Mouse (Mus musculus): ENCODE data around the gene Emc6. TPM values are rescaled to one million over a fixed set of nuclear protein-coding genes. Genes with fewer than 3 reads are reported as not detected.

Gene Emc6
- polyA plus RNA-seq, 1 experiment from 2014 or later = 119 TPM

- peaks cover 13% of the 10 kb centered on the region for H3K4me1 ChIP-seq
- peak overlapping the region; percentile 62 for H3K4me3 ChIP-seq
- no peak overlapping the region for H3K27ac ChIP-seq (replicated peaks)
- H3K4me2 ChIP-seq (replicated peaks) = peak overlapping the region; percentile 90
- peaks cover 7% of the 10 kb centered on the region; the same call in 1 of the 2 replicates for H3K27me3 ChIP-seq
- WGBS = 7% methylated on average over 12 of the region's 12 CpGs
- no peaks in the 10 kb centered on the region for H3K9me3 ChIP-seq
- H3K36me3 ChIP-seq = peaks cover 4% of the 10 kb centered on the region
- no peak for ATAC-seq (ENCODE audit: low FRiP score, low read depth)
- peak overlapping the region; percentile 72; the same call in 1 of the 2 replicates for H3K9ac ChIP-seq (replicated peaks)
Measured at GRCm38 (mm10) chr11:73199879-73200278, 23.0 kb upstream of the Emc6 start.

GRCm38 (mm10) chr11:73199230-73199712 is 22.4 kb upstream of the Emc6 start, which contains the start of gene Shpk:
TSS of gene Shpk (plus strand) at chr11:73199460.
- peaks cover 7% of the 10 kb centered on the region; the same call in 1 of the 2 replicates for H3K27me3 ChIP-seq
- peak within 1 kb of the TSS; percentile 72 for H3K9ac ChIP-seq (replicated peaks)
- no peak within 1 kb of the TSS for H3K27ac ChIP-seq (replicated peaks)
- H3K36me3 ChIP-seq = peaks cover 4% of the 10 kb centered on the region
- WGBS = under 1% methylated on average over 28 of the region's 32 CpGs
- H3K9me3 ChIP-seq = no peaks in the 10 kb centered on the region
- H3K4me3 ChIP-seq = peak within 1 kb of the TSS; percentile 62
- H3K4me1 ChIP-seq = peaks cover 13% of the 10 kb centered on the region
- peak; percentile 98 for ATAC-seq (ENCODE audit: low FRiP score, low read depth)
- H3K4me2 ChIP-seq (replicated peaks) = peak within 1 kb of the TSS; percentile 90

GRCm38 (mm10) chr11:73198603-73199229 is 21.9 kb upstream of the Emc6 start, which contains the start of gene Ctns:
TSS of gene Ctns (minus strand) at chr11:73199042.
- H3K4me3 ChIP-seq = peak within 1 kb of the TSS; percentile 62
- H3K4me2 ChIP-seq (replicated peaks) = peak within 1 kb of the TSS; percentile 90
- H3K27ac ChIP-seq (replicated peaks) = no peak within 1 kb of the TSS
- no peaks in the 10 kb centered on the region for H3K9me3 ChIP-seq
- H3K4me1 ChIP-seq = peaks cover 13% of the 10 kb centered on the region
- peaks cover 7% of the 10 kb centered on the region; the same call in 1 of the 2 replicates for H3K27me3 ChIP-seq
- 2% methylated on average over 22 of the region's 22 CpGs for whole genome bisulfite sequencing
- peak; percentile 95 for ATAC-seq (ENCODE audit: low FRiP score, low read depth)
- peak within 1 kb of the TSS; percentile 72 for H3K9ac ChIP-seq (replicated peaks)
- H3K36me3 ChIP-seq = peaks cover 4% of the 10 kb centered on the region

- H3K4me2 ChIP-seq (replicated peaks) = peak overlapping the region; percentile 90
- peaks cover 7% of the 10 kb centered on the region; the same call in 1 of the 2 replicates for H3K27me3 ChIP-seq
- no peaks in the 10 kb centered on the region for H3K9me3 ChIP-seq
- ATAC-seq (ENCODE audit: low FRiP score, low read depth) = no peak
- peaks cover 4% of the 10 kb centered on the region for H3K36me3 ChIP-seq
- no peak overlapping the region for H3K27ac ChIP-seq (replicated peaks)
- H3K9ac ChIP-seq (replicated peaks) = peak overlapping the region; percentile 72
- peak overlapping the region; percentile 62 for H3K4me3 ChIP-seq
- peaks cover 13% of the 10 kb centered on the region for H3K4me1 ChIP-seq
- 0% methylated on average over 1 of the region's 1 CpGs for WGBS
Measured at GRCm38 (mm10) chr11:73198190-73198589, 21.4 kb upstream of the Emc6 start.

- 78% methylated on average over 2 of the region's 2 CpGs for WGBS
- Histone ChIP-seq H3K9ac (replicated peaks) (no peak overlapping the region), H3K4me2 (replicated peaks) (no peak overlapping the region), H3K27me3 (no peaks in the 10 kb centered on the region), H3K27ac (replicated peaks) (no peak overlapping the region), H3K36me3 (peaks cover 23% of the 10 kb centered on the region), H3K4me1 (peaks cover 9% of the 10 kb centered on the region; the same call in 1 of the 2 replicates), H3K9me3 (no peaks in the 10 kb centered on the region), H3K4me3 (no peak overlapping the region)
- no peak for ATAC-seq (ENCODE audit: low FRiP score, low read depth)
Measured at GRCm38 (mm10) chr11:73194444-73194843, 17.6 kb upstream of the Emc6 start.

- ATAC-seq (ENCODE audit: low FRiP score, low read depth) = no peak
- Histone ChIP-seq H3K27me3 (no peaks in the 10 kb centered on the region), H3K9me3 (no peaks in the 10 kb centered on the region), H3K27ac (replicated peaks) (no peak overlapping the region), H3K9ac (replicated peaks) (no peak overlapping the region), H3K4me2 (replicated peaks) (no peak overlapping the region), H3K4me3 (no peak overlapping the region), H3K36me3 (peaks cover 35% of the 10 kb centered on the region), H3K4me1 (peaks cover 3% of the 10 kb centered on the region; the same call in 1 of the 2 replicates)
- 80% methylated on average over 6 of the region's 6 CpGs for WGBS
Measured at GRCm38 (mm10) chr11:73193047-73193446, 16.2 kb upstream of the Emc6 start.

GRCm38 (mm10) chr11:73187231-73187630 is 10.4 kb upstream of the Emc6 start:
- Histone ChIP-seq H3K4me1 (no peaks in the 10 kb centered on the region), H3K27ac (replicated peaks) (no peak overlapping the region), H3K9ac (replicated peaks) (no peak overlapping the region), H3K36me3 (peaks cover 72% of the 10 kb centered on the region), H3K4me3 (no peak overlapping the region), H3K9me3 (no peaks in the 10 kb centered on the region), H3K4me2 (replicated peaks) (no peak overlapping the region), H3K27me3 (no peaks in the 10 kb centered on the region)
- WGBS = 88% methylated on average over 6 of the region's 6 CpGs
- ATAC-seq (ENCODE audit: low FRiP score, low read depth) = no peak

- Histone ChIP-seq H3K4me3 (no peak overlapping the region), H3K4me1 (no peaks in the 10 kb centered on the region), H3K4me2 (replicated peaks) (no peak overlapping the region), H3K9ac (replicated peaks) (no peak overlapping the region), H3K27me3 (no peaks in the 10 kb centered on the region), H3K27ac (replicated peaks) (no peak overlapping the region), H3K36me3 (peaks cover 70% of the 10 kb centered on the region), H3K9me3 (no peaks in the 10 kb centered on the region)
- ATAC-seq (ENCODE audit: low FRiP score, low read depth) = no peak
- WGBS = 91% methylated on average over 10 of the region's 10 CpGs
Measured at GRCm38 (mm10) chr11:73185872-73186615, 9.2 kb upstream of the Emc6 start.

GRCm38 (mm10) chr11:73177895-73178294 is 1.1 kb upstream of the Emc6 start:
- peak overlapping the region; percentile 82 for H3K9ac ChIP-seq (replicated peaks)
- peak overlapping the region; percentile 86 for H3K27ac ChIP-seq (replicated peaks)
- peak overlapping the region; percentile 69 for H3K4me2 ChIP-seq (replicated peaks)
- H3K4me3 ChIP-seq = peak overlapping the region; percentile 93
- H3K9me3 ChIP-seq = no peaks in the 10 kb centered on the region
- WGBS = 0% methylated on average over 2 of the region's 2 CpGs
- 0 out of 2 replicates have a peak, but pooled peaks cover 17% of the 10 kb centered on the region for H3K36me3 ChIP-seq
- peaks cover 32% of the 10 kb centered on the region for H3K4me1 ChIP-seq
- no peaks in the 10 kb centered on the region for H3K27me3 ChIP-seq
- no peak for ATAC-seq (ENCODE audit: low FRiP score, low read depth)

GRCm38 (mm10) chr11:73177509-73177875 is 655 bp upstream of the Emc6 start:
- Histone ChIP-seq H3K9ac (replicated peaks) (peak overlapping the region; percentile 82), H3K36me3 (peaks cover 21% of the 10 kb centered on the region; the same call in 1 of the 2 replicates), H3K27me3 (no peaks in the 10 kb centered on the region), H3K9me3 (no peaks in the 10 kb centered on the region), H3K4me2 (replicated peaks) (peak overlapping the region; percentile 69), H3K27ac (replicated peaks) (peak overlapping the region; percentile 86), H3K4me3 (peak overlapping the region; percentile 93), H3K4me1 (peaks cover 32% of the 10 kb centered on the region)
- WGBS = under 1% methylated on average over 28 of the region's 28 CpGs
- ATAC-seq (ENCODE audit: low FRiP score, low read depth) = no peak; the same call in 1 of the 2 replicates

GRCm38 (mm10) chr11:73176186-73176585 is 651 bp downstream of the Emc6 start:
- Histone ChIP-seq H3K4me2 (replicated peaks) (peak overlapping the region; percentile 70), H3K4me3 (peak overlapping the region; percentile 93), H3K36me3 (peaks cover 34% of the 10 kb centered on the region), H3K27me3 (no peaks in the 10 kb centered on the region), H3K27ac (replicated peaks) (peak overlapping the region; percentile 82), H3K4me1 (peaks cover 32% of the 10 kb centered on the region), H3K9me3 (no peaks in the 10 kb centered on the region), H3K9ac (replicated peaks) (peak overlapping the region; percentile 84)
- under 1% methylated on average over 15 of the region's 15 CpGs for WGBS
- no peak for ATAC-seq (ENCODE audit: low FRiP score, low read depth)

- no peaks in the 10 kb centered on the region for H3K9me3 ChIP-seq
- H3K4me2 ChIP-seq (replicated peaks) = peak overlapping the region; percentile 70
- peak overlapping the region; percentile 93 for H3K4me3 ChIP-seq
- H3K27ac ChIP-seq (replicated peaks) = no peak overlapping the region
- H3K27me3 ChIP-seq = no peaks in the 10 kb centered on the region
- peak overlapping the region; percentile 84 for H3K9ac ChIP-seq (replicated peaks)
- H3K36me3 ChIP-seq = peaks cover 33% of the 10 kb centered on the region
- 52% methylated on average over 8 of the region's 8 CpGs for WGBS
- ATAC-seq (ENCODE audit: low FRiP score, low read depth) = no peak
- H3K4me1 ChIP-seq = peaks cover 32% of the 10 kb centered on the region
Measured at GRCm38 (mm10) chr11:73175612-73176011, 1.2 kb downstream of the Emc6 start.

Measured in midbrain, embryonic 12.5 days (tissue).